Mouse (Mus musculus): ENCODE data around the gene Adam33.
"Not testable (repeated sequence)": the region's sequence is repeated elsewhere in the genome, so short reads cannot be mapped to it uniquely, and the experiment has no call there.

Gene Adam33

GRCm38 (mm10) chr2:131063404-131063864 is at the start of gene Adam33:
Gene Adam33, minus strand, starts transcription at chr2:131063814.
- DNase-seq: no peak

GRCm38 (mm10) chr2:131105989-131106388 is 42.4 kb upstream of the Adam33 start:
- no peak for DNase-seq

GRCm38 (mm10) chr2:131105061-131105460 is 41.4 kb upstream of the Adam33 start:
- DNase-seq: not testable (repeated sequence)

DNA sequence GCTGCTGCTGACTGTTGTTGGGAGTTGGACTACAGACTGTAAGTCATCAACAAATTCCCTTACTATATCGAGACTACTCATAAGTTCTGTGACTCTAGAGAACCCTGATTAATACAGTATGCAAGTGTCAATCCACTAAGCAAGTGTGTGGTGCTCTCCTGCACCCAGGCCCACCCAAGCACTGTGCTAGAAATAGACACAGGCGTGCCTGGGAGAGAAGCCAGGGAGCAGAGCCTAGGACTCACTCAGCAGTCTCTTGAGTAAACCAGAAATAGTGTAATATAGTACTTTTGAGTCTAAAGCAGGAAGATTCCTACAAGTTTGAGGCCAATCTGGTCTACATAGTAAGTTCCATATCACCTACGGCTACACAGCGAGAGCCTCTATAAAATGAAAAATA is 40.4 kb upstream of the Adam33 start:
- DNase-seq: no peak

- DNase-seq: no peak
Observed at GRCm38 (mm10) chr2:131101530-131101929, 37.9 kb upstream of the Adam33 start.

- no peak for DNase-seq
Observed at GRCm38 (mm10) chr2:131097087-131097486, 33.5 kb upstream of the Adam33 start.

DNA sequence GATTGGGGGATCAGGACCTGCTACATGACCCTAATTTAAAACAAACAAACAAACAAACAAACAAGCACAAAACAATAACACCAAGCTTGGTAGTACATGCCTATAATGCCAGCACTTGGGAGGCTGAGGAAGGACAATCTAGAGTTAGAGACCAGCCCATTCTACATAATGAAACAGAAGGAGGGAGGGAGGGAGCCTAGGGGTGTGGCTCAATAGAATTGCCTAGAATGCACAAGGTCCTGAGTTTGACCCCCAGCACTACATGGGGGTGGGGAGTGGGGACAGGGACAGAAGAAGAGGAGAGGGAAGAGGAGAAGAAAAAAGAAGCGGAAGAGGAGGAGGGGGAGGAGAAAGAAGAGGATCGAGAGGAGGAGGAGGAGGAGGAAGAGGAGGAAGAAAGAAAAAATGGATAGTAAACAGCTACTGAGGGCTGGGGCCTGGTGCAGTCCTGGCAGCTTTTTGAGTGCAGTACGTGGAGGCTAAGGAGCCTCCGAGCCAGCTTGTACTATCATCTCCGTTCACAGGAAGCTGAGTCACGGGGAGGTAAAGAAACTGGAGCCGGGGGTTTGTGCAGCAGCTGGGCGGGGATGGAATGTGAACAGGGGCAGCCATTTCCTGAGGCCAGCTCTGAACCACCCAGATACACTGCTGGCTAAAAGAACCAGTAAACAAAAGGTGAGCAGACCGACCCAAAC is 32.6 kb upstream of the Adam33 start:
- no peak for DNase-seq

GRCm38 (mm10) chr2:131094823-131095222 is 31.2 kb upstream of the Adam33 start:
- DNase-seq: peak; percentile 51

DNA sequence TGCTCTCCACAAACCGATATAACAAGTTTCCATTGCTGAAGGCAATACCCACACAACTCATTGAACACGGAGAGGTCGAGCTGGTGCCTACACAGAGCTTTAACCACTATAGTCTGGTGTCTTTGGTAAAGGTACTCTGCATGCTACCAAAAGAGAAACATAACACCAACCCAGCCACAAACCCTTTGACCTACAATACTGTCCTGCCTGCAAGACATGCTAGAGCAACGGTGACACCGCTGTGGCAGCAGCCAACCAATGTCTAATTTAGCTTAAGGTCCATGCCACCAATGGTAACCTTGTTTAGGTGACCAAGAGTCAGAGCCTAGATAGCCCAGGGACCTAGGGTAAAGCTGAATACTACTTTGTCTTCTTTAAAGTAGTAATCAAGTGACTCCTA is 30.0 kb upstream of the Adam33 start:
- no peak for DNase-seq

DNA sequence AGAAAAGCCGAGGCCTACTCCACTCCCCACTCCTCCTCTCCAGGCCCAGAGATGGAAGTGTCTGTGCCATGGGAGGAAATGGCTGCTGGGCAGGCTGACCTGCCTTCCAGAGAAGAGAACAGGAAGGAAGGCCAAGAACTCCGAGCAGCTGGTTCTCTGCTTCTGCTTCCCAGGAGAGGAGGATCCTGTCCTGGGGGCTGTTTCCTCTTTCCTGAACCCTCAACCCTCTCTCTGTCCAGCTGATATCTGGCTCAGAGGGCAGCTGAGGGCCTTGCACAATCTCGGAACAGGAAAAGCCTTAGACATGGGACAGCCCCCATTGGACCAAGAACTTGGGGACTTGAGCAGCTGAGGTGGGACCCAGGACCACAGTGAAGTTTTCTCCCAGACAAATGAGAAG is 27.2 kb upstream of the Adam33 start:
- DNase-seq: no peak

GRCm38 (mm10) chr2:131089634-131090033 is 26.0 kb upstream of the Adam33 start:
- DNase-seq: no peak

DNA sequence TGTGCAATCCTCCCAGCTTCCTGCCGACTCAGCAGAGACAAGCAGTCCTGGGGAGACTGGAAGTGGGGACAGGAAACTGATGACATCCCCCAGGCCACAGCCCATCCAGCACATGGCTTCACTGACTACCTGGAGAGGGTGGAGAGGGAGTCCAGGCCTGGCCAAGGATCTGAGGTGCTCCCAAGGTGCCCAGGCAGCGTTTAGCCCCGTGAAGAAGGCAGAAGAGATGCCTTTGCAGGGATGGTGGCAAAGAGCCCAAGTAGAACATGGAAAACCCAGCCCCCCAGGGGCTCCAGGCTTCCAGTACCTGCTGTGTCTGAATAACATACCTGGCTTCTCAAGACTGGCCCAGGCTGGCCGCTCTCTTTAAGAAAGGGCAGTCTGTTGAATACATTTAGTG is 25.0 kb upstream of the Adam33 start:
- DNase-seq: no peak

DNA sequence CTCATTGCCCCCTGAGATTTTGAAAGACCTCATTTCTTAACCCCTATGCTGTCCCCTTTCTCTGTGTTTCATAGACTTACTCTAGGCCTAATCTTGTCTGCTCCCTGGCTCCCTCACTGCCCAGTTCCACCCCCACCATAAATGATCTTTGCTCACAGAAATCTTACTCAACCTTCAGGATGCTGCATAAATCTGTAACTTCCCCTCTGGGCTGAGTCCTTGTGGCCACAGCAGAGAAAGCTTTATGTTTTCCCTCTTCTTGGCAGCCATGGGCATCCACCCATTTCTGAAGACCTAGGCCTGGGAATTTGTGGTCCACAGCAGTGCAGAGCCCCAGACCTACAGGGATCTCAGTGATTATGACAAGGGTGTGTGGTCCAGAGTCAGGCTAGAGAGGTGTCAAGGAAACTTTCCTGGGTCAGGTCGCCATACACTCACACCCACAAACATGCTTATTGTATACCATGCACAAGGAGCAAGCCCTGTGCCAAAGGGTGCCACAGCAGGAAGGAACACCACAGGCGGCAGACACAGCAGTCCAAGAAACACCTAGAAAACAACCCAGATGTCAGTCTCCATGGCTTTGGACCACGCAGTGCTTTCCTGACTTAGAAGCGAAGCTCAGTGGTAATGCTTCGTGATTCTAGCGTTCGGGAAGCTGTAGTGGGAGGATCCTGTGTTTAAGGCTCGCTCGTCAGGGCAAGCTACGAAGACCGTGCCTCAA is 23.2 kb upstream of the Adam33 start, which contains the start of gene Siglec1:
Gene Siglec1 (minus strand): TSS at position 99 of the 724 bp plus-strand sequence.
- no peak for DNase-seq

DNA sequence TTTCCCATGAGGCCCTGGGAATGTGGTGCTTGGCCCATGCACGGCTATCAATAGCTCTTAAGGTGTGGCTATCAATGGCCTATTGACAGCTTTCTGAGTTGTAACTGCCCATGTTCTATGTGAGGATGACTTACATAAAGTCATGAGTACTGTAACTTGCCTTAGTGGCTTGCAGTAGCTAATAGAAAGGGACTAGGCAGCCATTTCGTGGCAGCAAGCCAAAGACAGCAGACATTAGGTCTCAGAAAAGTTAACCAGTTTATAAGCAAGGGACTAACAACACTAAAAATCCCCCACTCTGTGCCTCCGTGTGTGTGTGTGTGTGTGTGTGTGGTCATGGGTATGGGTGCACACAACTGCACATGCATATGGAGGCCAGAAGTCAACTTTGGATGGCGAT is 20.6 kb upstream of the Adam33 start:
- no peak for DNase-seq

GRCm38 (mm10) chr2:131080507-131080906 is 16.9 kb upstream of the Adam33 start:
- DNase-seq: no peak

DNA sequence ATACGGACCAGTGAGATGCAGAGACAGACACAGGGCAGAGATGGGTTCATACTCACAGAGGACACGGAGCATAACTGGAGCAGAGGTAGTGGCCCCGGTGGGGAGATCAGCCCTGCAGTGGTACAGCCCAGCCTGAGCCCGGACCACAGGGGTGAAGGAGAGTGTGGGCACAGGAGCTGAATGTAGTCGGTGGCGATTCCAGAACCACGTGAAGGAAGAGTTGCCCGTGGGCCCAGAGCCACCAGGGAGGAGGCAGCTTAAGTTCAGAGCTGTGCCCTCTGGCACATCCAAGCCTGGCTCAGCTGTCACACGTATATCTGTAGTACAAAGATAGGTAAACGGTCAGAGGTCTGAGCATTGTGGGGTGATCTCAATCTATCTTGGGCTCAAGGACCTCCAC is 8.9 kb upstream of the Adam33 start:
- no peak for DNase-seq

DNA sequence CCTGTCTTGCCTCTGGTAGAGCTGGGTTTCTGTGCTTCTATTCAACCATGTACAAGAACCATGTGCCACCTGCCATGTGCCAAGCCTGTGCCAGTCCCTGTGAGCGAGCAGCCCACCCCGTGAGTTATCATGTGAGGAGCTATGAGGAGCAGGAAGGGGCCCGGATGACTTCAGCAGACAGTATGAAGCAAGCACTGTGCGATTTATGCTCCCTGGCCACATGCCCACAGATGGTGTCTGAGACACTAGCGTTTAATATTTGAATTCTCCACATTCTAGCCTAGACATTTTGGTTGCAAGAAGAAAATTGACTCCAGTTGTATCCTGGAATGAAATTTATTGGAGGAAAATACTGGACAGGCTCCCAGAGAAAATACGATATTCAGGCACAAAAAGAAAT is 3.9 kb upstream of the Adam33 start:
- no peak for DNase-seq

GRCm38 (mm10) chr2:131066342-131066741 is 2.7 kb upstream of the Adam33 start:
- DNase-seq: no peak

GRCm38 (mm10) chr2:131061607-131062006 is 2.0 kb downstream of the Adam33 start:
- no peak for DNase-seq

- no peak for DNase-seq
Observed at GRCm38 (mm10) chr2:131060784-131061183, 2.8 kb downstream of the Adam33 start.

DNA sequence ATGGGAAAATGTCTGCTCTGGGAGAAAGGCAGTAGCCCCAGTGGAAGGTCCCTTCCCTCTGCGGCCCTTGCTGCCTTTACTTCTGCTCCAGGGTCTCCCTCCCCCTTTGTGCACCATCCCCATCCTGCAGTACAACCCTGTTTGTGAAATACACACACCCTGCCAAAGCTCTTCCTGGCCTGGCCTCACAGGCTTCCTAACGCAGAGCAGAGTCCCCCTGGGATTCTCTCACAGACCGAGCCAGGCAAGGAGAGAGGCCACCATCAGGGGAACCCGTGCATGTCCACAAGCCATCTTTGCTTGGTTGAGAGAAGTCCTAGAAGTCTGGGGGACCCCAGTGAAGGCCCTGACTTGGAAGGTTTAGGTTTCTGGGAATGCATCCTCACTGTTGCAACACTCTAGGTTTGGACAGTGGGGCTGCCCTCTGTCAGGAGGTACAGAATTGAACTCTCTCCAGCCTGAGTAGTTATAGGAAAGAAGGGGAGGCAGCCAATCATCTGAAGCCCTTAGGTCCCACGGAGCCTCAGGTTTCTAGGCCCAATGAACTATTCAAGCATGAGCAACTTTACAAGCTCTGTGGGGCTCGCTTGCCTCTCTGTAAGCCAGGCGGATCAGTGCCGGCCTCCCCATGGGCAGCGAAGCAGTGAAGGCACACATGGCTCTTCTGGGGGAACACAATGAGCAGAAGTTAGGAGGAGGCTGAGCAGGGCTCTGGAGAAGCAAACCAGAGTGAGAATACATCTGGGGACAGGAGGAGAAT is 3.7 kb downstream of the Adam33 start:
- DNase-seq: no peak

- DNase-seq: no peak
Observed at GRCm38 (mm10) chr2:131059377-131059776, 4.2 kb downstream of the Adam33 start.

GRCm38 (mm10) chr2:131058672-131059071 is 4.9 kb downstream of the Adam33 start:
- no peak for DNase-seq

- no peak for DNase-seq
Observed at GRCm38 (mm10) chr2:131056191-131056590, 7.4 kb downstream of the Adam33 start.
